Mouse (Mus musculus) urinary bladder, adult 18-20 months (tissue): ENCODE measurements around the gene Prkd3.

Experiments
- DNase-seq, 2 experiments: peaks; one replicate each; pipeline ENCODE4 v3.0.0; 2022; ENCODE audit warnings: low spot score in 2 of 2, mixed read lengths in 2 of 2

Gene Prkd3

DNA sequence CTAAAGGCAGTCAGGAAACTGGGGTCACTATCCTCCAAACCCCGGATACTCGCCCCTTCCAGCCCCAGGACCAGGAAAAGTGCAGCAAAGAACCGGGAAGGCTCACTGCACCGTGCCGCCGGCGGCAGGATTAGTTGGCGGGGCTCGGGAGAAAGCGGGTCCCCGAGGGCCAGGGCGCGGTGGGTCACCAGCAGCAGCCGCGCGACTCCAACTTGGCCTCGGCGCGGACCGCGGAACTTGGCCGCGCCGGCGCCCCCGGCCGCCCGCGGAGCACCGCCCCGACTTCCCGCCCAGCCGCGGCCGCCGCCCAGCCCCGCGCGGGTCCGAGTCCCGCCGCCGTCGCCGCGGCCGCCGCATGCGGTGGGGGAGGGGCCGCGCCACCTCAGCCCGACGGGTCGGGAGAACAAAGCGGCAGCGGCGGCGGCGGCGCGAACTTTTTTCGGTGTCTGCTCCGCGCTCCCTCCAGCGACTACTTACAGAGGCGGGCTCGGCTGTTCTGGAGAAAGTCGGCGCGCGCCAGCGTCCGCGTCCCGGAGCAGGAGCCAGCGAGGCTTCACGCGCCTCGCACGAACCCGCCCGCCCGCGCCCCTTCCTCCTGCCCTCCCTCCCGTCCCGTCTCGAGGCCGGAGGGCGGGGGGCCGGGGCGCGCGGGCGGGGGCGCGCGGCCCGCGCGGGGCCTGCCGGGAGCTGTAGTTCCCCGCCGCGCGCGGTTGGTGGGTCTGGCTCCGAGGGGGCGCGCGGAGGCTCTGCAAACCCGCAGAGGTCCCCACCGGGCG lies at the start of gene Prkd3:
Prkd3 (minus strand) TSS at position 609 of the 776 bp plus-strand sequence.
- DNase-seq, result peak; percentile 34 to 67

DNA sequence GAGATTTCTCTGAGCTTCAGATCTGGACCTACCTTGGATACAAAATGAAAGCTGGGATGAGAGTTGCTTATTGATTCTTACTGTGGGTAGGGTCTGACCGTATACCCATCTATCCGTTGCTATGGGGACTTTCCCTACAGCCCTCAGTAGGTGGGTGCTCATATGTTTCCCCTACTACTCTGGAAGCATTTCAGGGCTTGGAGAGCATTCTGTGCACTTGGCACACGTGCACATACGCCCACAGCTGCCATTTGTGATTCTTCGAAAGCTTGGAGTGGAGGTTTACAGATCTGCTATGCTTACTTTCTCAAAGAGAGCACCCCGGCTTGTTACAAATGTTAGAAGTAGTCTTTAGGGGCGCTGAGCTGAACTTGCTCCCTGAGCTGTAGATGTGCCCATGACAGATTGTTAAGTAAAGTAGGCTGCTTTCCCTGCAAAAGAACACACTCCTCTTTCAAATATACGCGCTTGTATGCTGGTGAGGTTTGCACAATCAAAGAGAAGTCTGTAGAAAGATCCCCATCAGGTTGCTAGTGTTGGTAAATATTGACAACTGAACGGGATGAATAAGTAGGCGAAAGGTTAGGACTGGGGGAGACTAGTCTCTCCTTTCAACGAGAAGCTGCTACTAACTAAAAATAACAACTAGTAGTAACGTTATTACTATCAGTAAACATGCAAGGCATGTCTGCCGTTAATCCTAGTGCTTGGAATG lies 49.3 kb upstream of the Prkd3 start:
- DNase-seq, result no peak

GRCm38 (mm10) chr17:79069019-79069418 lies 48.4 kb upstream of the Prkd3 start:
- peak in 1 of 2 experiments; percentile 6 for DNase-seq

GRCm38 (mm10) chr17:79068581-79068980 lies 48.0 kb upstream of the Prkd3 start:
- DNase-seq, result no peak

DNA sequence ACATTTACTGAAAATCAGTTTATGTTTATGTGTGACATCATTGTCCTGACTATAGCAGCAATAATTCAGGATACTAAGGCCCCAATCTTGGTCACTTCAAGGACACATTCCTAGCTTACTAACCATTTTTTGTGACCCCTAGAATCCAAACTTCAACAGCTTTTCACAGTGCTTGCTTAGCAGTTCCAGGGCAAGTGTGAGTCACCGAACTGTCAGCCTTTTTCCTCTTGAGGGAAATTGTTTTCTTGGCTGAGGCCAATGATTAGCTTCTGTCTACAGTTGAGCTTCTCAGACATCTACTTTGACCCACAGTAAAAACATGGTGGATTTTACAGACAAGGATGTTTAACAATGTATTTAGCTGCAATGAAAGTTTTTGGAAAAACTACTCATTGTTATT lies 43.6 kb upstream of the Prkd3 start:
- DNase-seq, result no peak

DNA sequence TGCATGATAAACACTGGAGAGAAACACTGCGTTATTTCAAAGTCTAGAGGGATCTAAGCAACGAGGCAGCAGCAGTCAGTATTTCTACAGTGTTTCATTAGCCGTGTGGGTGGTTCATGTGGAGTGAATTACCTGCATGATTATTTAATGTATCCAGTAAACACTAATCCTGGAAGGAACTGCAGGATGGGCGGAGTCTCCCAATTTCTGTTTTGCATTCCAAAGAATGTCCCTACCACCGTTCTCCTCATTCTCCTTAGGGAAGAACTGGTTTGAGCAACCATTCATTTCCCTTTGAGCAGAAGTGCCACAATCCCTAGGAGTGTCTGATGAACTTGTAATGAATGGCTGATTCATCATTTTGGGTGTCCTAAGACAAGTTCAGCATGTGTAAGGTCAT lies 39.6 kb upstream of the Prkd3 start:
- no peak for DNase-seq

GRCm38 (mm10) chr17:79058271-79058670 lies 37.7 kb upstream of the Prkd3 start:
- no peak for DNase-seq

DNA sequence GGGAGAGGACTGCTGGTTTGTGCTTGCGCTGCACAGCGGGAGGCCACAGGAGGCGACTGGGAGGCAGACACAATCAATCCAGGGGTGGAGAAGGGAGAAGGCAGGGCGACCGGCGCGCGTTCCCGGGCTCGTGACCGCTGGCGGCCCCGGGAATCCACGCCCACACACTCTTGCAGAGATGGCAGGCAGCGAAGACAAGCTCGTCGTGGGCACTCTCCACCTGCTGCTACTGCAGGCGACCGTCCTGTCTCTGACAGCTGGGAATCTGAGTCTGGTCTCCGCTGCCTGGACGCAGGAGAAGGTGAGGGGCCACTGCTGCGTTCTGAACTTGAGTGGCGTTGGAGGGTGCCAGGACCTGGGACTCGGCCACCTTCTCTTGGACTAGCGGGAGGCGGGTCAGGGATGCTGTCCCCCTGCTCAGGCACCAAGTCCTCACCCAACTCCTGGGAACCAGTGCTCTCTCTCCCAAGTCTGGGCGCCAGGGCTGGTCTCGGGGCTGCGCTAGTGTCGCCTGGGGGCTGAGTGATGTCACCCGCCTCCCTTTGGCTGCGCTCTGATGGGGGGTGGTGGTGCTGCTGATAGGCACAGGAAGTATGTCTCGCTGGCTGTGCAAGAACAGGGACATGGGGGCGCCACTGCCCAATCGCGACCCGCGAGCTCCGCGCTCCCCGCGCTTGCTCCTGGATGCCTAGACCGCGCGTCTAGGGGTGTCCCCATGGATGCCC lies 31.6 kb upstream of the Prkd3 start:
- DNase-seq, result peak; percentile 34 to 35

GRCm38 (mm10) chr17:79051606-79052005 lies 31.0 kb upstream of the Prkd3 start, which contains the start of gene Qpct:
TSS of gene Qpct (plus strand) at chr17:79051906.
- DNase-seq, result no peak

DNA sequence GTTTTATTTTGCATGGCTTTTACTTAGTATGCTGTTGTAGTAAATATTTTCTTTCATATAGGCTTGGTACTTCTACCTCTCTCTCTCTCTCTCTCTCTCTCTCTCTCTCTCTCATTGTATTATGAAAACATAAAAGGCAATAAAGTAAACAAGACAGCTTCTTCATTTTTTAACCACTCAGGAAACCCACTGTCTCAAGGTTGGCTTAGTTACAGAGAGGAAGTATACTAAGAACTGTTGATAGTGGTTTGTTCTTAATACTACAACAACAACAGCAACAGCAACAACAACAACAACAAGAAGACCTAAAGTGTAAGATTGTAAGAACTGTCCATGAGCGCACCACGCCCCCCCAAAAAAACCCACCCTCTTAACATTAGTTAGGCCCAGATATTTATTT lies 23.1 kb upstream of the Prkd3 start:
- no peak for DNase-seq

DNA sequence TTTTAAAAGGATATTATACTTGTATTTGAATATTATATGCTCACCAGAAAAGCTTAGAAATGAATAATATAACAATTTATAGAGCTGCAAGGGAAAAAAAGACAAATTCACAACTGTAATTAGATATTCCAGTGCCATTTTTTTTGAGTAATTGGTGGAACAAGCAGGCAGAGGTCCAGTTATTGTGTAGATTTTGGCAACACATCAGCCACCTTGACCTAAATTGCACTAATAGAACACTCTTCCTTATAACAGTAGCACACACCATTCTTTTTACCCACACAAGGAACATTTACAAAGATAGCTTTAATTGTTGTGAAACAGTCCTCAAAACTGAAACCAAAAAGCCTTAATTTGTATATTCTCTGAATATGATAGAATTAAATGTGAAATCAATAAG lies 19.0 kb upstream of the Prkd3 start:
- no peak for DNase-seq

DNA sequence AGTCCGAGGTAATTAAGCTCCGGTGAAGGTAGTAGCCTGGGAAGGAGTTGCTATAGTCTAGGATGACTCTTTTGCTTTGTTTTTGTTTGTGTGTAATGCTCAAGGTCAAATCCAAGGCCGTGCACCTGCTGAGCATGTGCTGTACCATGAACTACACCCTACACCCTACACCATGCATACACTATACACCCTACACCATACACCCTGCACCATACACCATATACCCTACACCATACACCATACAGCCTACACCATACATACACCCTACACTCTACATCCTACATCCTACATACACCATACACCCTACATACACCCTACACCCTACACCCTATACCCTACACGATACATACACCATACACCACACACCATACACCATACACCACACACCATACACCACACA lies 12.2 kb upstream of the Prkd3 start:
- DNase-seq, result no peak

- no peak for DNase-seq
These were observed 11.0 kb upstream of the Prkd3 start for GRCm38 (mm10) chr17:79031569-79031968.

DNA sequence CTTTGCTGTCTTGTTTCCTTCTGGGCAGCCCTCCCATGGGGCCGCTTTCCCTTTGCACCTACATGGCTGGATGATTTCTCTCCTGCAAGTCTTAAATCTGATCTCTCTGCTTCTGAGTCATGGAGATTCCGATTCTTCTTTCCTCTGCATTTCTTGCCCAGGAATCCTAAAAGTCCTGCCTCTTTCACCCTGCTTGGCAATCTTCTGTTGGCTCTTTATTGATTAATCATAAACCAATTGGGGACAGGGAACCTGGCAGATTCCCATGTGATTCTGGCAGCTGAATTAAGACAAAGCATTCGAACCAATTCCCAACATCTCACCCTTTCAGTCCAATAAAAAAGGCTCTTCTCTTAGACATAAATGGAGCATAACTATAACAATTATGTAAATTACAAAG lies 8.6 kb upstream of the Prkd3 start:
- DNase-seq, result no peak

DNA sequence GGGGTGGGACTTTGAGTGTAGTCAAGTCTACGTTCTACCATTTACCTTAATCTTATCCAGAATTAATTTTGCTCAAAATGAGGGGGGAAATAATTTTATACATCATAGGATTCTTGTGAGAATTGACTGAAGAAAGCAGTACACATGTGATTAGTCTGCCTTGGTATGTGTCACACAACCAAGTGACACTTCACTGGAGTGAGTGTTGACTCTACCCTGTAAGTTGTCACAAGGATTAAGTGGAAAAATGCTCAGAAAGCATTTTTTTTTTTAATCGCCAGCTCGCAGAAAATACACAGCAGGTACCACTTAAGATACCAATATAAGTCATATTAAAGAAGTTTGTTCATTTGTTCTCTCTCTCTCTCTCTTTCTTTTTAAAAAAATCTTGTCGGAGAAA lies 3.9 kb upstream of the Prkd3 start:
- DNase-seq, result no peak

DNA sequence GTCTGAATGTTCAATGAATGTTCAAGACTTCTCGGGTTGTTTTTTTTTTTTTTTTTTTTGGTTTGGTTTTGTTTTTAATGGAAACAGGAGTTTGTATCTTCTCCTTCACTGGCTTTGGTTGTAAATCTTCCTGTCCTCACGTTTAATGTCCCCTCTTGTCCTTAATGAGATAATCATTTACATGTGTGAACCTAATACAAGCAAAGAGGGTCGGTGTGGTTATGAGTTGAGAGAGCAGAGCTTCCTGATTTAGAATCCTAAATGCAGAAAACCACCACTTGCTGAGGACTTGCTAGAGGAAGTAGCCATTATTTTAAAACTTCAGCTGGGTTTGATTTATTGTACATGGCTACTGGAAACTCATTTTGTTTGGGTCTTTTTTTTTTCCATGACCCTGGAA lies 2.1 kb upstream of the Prkd3 start:
- no peak for DNase-seq

DNA sequence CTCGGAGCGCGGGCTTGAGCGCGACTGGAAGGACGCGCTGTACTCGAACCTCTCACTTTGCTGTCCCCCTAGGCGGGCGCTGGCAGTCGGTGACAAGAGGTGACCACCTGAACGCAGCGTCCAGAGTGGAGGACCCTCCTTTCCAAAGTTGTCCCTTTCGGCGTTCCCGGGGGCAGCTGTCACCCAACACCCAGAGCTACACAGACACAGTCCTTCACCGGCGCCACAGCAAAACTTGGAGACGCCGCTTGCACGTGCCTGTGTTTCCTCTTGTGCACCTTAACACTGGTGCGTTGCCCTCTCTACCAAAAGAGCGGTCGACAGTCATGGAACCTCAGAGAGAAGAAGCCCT lies 344 bp upstream of the Prkd3 start:
- DNase-seq, result peak in 1 of 2 experiments; percentile 47

- no peak for DNase-seq
These were observed 849 bp downstream of the Prkd3 start for GRCm38 (mm10) chr17:79019726-79020207.

- peak in 1 of 2 experiments; percentile 11 for DNase-seq
These were observed 2.2 kb downstream of the Prkd3 start for GRCm38 (mm10) chr17:79018422-79018821.

DNA sequence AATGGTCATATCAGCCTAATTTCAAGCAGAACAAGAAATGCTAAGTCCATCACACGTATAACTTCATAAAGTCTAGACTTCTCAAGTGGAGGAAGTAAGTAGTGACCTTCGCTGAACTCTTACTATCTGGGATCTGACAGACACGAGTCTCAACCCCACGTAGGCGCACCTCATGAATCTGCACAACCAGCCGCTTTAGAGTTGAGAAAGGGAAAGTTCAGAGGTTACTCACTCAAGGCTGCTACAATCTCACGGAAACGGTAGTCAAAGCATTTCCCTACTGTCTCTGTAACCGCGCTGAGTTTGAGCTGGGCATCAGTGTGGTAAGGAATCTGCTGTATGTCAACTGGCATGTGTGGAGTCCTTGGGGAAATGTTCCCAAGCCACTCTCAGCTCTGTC lies 4.8 kb downstream of the Prkd3 start:
- DNase-seq, result no peak

DNA sequence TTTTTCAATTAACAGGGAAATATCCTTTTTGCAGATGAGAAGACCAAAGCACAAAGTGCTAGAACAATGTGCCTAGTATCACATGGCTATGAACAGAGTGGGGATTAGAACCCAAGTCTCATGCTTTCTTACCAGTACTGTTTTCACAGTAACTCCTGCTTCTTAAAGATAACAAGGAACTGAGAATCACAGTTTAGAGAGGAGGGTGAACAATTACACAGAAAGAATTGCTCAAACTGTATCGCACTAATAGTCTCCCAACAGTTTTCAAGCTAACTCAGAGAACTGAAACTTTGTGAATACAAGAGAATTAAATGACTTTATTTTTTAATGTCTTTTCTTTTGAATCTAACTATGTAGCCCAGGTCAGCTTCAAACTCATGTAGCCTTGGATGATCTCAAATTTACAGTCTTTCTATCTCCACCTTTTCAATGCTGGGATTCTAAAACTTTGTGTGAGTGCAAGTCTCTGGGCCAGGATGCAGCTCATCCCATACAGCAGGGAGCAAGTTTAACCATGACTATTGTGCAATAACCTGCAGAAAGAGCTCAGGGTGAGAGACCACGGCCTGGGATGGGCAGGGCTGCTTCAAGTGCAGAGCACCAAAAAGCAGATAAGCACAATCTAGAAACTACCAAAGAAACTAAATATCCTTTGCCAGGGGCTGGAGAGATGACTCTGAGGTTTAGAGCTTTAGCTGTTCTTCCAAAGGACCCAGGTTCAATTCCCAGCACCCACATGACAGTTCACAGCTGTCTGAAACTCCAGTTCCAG lies 5.5 kb downstream of the Prkd3 start:
- no peak for DNase-seq

- no peak for DNase-seq
These were observed 7.0 kb downstream of the Prkd3 start for GRCm38 (mm10) chr17:79013625-79014024.
